Mouse (Mus musculus): Measurements from ENCODE around the gene Tbx2. TPM values are rescaled to one million over a fixed set of nuclear protein-coding genes. Genes with fewer than 3 reads are reported as not detected.

Gene Tbx2
- total and polyA plus RNA-seq, 3 experiments, result 5.5 to 7.5 (median 5.7) TPM

DNA sequence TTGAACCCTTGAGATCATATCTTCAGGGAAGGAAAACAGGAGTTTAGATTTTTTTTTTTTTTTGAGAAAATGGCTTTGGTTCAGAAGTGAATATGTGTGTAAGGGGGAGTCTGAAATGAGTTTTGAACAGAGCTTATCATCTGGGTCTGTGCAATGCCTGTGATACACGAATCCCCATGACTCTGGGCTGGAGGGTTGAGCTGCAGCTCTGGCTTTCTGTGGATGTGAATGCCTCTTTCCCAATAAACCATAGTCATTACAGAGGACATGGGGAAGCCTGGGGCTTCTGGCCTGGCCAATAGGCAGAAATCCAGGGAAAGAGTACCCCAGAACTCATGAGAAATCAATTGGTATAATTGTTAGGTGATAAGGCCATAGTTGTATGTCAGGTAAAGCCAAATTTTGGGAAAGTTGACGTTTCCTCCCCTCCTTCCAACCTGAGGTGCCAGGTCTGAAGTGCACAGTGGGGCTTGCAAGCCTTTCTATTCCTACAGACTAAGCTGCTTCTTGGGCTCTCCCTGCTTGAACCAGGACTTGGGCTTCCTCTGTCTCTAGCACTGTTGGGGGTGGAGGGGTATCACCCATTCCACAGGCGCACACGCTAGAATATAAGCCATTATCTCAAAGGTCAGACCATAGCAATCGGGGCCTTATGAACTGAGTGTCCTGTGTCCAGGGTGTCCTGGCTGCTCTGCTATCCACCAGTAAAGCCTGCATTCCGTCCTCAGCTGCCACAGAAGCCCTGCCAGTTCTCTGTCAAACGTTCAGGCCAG lies 7.1 kb downstream of the Tbx2 start:
- Histone ChIP-seq H3K4me1 (ENCODE audit: control insufficient read depth, insufficient read depth, low read length) (peaks cover 2% of the 10 kb centered on the region), H3K79me2 (replicated peaks; ENCODE audit: control insufficient read depth, insufficient read depth, low read length) (no peaks in the 10 kb centered on the region), H3K9ac (ENCODE audit: low read depth, low read length) (no peak overlapping the region), H3K27ac (peak overlapping the region; percentile 16), H3K4me3 (no peak overlapping the region), H3K27me3 (ENCODE audit: control insufficient read depth, insufficient read depth, low read length) (peaks cover 16% of the 10 kb centered on the region), H3K36me3 (ENCODE audit: control insufficient read depth, insufficient read depth, low read length) (no peaks in the 10 kb centered on the region)
- peak in 1 of 2 experiments; percentile 24 for DNase-seq
- intact Hi-C loops (cut with DNase I), result loop anchor here (5.0 kb wide), 2 partner anchors 322 to 457 kb away; no protein-coding TSS in a partner anchor
- no peak for TF ChIP-seq POLR2A (IDR thresholded peaks at IDR 0.05; ENCODE audit: insufficient read depth, low read depth, low read length)
- TF ChIP-seq EP300 (IDR thresholded peaks at IDR 0.05; ENCODE audit: insufficient read depth, low read depth, low read length), result no peak
- TF ChIP-seq CTCF (IDR thresholded peaks at IDR 0.05), result no peak
- WGBS, result 72% methylated on average over 7 of the region's 7 CpGs

DNA sequence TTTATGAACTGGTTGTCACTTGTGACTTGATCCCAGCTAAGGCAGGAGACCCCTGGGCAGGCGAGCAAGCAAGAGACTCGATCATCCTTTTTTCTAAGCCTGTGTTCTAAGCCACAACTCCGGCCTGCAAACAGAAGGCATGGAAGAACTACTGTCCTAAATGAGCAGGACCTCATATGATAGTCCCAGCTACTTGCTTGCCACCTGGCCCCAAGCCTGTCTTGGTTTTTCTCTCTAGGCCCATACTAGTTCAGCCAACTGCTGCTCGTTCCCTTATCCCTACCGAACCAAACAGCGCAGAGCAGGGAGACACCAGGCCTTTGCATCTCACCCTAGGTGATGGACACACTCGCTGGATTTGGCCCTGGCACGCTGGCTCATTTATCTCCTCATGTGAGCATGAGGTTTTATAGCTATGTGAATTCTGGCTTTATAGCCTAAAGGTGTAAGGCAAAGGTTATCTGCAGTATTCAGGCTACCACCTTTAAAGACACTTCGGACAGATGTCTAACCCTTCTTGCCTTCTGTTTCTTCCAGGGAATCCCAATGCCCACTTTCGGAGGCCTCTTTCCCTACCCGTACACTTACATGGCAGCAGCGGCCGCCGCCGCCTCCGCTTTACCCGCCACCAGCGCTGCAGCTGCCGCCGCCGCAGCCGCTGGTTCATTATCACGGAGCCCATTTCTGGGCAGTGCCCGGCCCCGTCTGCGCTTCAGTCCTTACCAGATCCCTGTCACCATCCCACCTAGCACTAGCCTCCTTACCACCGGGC lies 7.9 kb downstream of the Tbx2 start:
- Histone ChIP-seq H3K27me3 (ENCODE audit: control insufficient read depth, insufficient read depth, low read length) (peaks cover 16% of the 10 kb centered on the region), H3K79me2 (replicated peaks; ENCODE audit: control insufficient read depth, insufficient read depth, low read length) (no peaks in the 10 kb centered on the region), H3K4me3 (no peak overlapping the region), H3K4me1 (ENCODE audit: control insufficient read depth, insufficient read depth, low read length) (peaks cover 2% of the 10 kb centered on the region), H3K27ac (peak overlapping the region; percentile 26), H3K9ac (ENCODE audit: low read depth, low read length) (no peak overlapping the region), H3K36me3 (ENCODE audit: control insufficient read depth, insufficient read depth, low read length) (no peaks in the 10 kb centered on the region)
- WGBS, result 58% methylated on average over 27 of the region's 27 CpGs
- intact Hi-C loops (cut with DNase I), result loop anchor here (5.0 kb wide), 2 partner anchors 323 to 458 kb away; no protein-coding TSS in a partner anchor
- TF ChIP-seq CTCF (IDR thresholded peaks at IDR 0.05) (no peak), POLR2A (IDR thresholded peaks at IDR 0.05; ENCODE audit: insufficient read depth, low read depth, low read length) (no peak), EP300 (IDR thresholded peaks at IDR 0.05; ENCODE audit: insufficient read depth, low read depth, low read length) (no peak)
- DNase-seq, result peak in 1 of 2 experiments; percentile 39

DNA sequence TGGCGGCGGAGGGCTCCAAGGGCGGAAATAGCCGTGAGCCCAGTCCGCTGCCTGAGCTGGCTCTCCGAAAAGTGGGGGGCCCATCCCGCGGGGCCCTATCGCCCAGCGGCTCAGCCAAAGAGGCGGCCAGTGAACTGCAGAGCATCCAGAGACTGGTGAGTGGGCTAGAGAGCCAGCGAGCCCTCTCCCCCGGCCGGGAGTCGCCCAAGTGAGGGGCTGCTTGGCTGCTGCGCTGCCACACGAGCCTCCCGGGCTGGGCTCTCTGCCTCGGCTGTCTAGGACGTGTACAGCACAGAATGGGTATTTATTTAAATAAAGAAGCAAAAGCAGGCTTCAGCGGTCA lies 8.4 kb downstream of the Tbx2 start:
- intact Hi-C loops (cut with DNase I), result loop anchor here (5.0 kb wide), 2 partner anchors 323 to 458 kb away; no protein-coding TSS in a partner anchor
- no peak overlapping the region for H3K4me3 ChIP-seq
- no peak for DNase-seq
- no peak overlapping the region for H3K9ac ChIP-seq (ENCODE audit: low read depth, low read length)
- H3K27ac ChIP-seq, result peak overlapping the region; percentile 26
- H3K79me2 ChIP-seq (replicated peaks; ENCODE audit: control insufficient read depth, insufficient read depth, low read length), result no peaks in the 10 kb centered on the region
- peaks cover 2% of the 10 kb centered on the region for H3K4me1 ChIP-seq (ENCODE audit: control insufficient read depth, insufficient read depth, low read length)
- H3K36me3 ChIP-seq (ENCODE audit: control insufficient read depth, insufficient read depth, low read length), result no peaks in the 10 kb centered on the region
- TF ChIP-seq EP300 (IDR thresholded peaks at IDR 0.05; ENCODE audit: insufficient read depth, low read depth, low read length) (no peak), POLR2A (IDR thresholded peaks at IDR 0.05; ENCODE audit: insufficient read depth, low read depth, low read length) (no peak), CTCF (IDR thresholded peaks at IDR 0.05) (no peak)
- H3K27me3 ChIP-seq (ENCODE audit: control insufficient read depth, insufficient read depth, low read length), result peaks cover 15% of the 10 kb centered on the region
- 42% methylated on average over 21 of the region's 21 CpGs for WGBS

DNA sequence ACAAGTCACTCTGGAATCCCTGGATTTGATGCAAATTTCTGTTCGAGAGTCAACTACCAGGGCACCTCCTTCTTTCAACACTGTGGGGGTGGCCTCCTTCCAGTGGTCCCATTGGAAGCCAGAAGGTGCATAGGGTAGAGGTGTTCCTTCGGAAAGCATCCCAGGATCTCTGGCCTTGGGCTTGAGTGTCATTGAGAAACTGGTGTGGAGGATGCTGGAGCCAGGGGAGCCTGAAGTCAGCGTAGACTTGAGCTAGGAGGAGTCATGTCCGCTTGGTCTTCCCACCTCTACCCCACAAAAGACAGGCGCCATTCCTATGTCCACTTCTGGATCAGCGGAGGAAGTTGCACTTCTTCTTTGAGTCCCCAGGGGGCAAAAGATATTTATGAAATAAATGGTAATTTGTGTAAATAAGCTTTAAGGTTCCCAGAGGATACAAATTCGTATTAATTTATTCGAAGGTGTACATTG lies 8.9 kb downstream of the Tbx2 start:
- no peak for DNase-seq
- Histone ChIP-seq H3K36me3 (ENCODE audit: control insufficient read depth, insufficient read depth, low read length) (no peaks in the 10 kb centered on the region), H3K9ac (ENCODE audit: low read depth, low read length) (no peak overlapping the region), H3K27ac (no peak overlapping the region; the same call in 1 of the 2 replicates), H3K79me2 (replicated peaks; ENCODE audit: control insufficient read depth, insufficient read depth, low read length) (no peaks in the 10 kb centered on the region), H3K27me3 (ENCODE audit: control insufficient read depth, insufficient read depth, low read length) (peaks cover 13% of the 10 kb centered on the region), H3K4me1 (ENCODE audit: control insufficient read depth, insufficient read depth, low read length) (peaks cover 2% of the 10 kb centered on the region), H3K4me3 (peak overlapping the region; percentile 44; the same call in 1 of the 2 replicates)
- intact Hi-C loops (cut with DNase I), result loop anchor here (5.0 kb wide), 2 partner anchors 324 to 459 kb away; no protein-coding TSS in a partner anchor
- WGBS, result 49% methylated on average over 8 of the region's 8 CpGs
- TF ChIP-seq EP300 (IDR thresholded peaks at IDR 0.05; ENCODE audit: insufficient read depth, low read depth, low read length) (no peak), CTCF (IDR thresholded peaks at IDR 0.05) (0 out of 2 replicates have a peak, but pooled peaks have one; percentile 6)

DNA sequence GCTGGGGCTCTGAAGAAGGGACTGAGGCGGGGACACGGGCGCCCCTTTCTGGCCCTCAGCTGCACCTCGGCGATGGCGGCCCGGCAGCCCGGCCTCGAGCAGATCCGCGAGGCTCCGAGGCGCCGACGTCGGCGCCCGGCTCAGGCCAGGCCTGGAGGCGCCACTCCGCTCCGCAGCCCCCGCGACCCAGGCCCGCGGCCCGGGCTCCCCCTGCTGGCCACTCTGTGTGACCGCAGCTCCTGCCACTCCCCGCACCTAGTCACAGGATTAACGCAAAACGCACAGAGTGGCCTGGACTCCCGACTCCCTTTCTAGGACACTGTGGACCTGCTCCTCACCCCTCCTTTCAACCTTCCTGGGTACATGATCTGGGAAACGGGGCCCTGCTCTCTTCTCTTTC lies 9.6 kb downstream of the Tbx2 start:
- DNase-seq, result peak; percentile 80 to 83
- intact Hi-C loops (cut with DNase I), result loop anchor here (5.0 kb wide), 2 partner anchors 325 to 460 kb away; no protein-coding TSS in a partner anchor
- Histone ChIP-seq H3K27me3 (ENCODE audit: control insufficient read depth, insufficient read depth, low read length) (peaks cover 11% of the 10 kb centered on the region), H3K27ac (peak overlapping the region; percentile 51), H3K4me3 (peak overlapping the region; percentile 44), H3K4me1 (ENCODE audit: control insufficient read depth, insufficient read depth, low read length) (peaks cover 3% of the 10 kb centered on the region), H3K79me2 (replicated peaks; ENCODE audit: control insufficient read depth, insufficient read depth, low read length) (no peaks in the 10 kb centered on the region), H3K36me3 (ENCODE audit: control insufficient read depth, insufficient read depth, low read length) (no peaks in the 10 kb centered on the region), H3K9ac (ENCODE audit: low read depth, low read length) (peak overlapping the region; percentile 60)
- TF ChIP-seq CTCF (IDR thresholded peaks at IDR 0.05) (peak; percentile 86), EP300 (IDR thresholded peaks at IDR 0.05; ENCODE audit: insufficient read depth, low read depth, low read length) (no peak), POLR2A (IDR thresholded peaks at IDR 0.05; ENCODE audit: insufficient read depth, low read depth, low read length) (no peak)
- under 1% methylated on average over 32 of the region's 32 CpGs for WGBS

Measured in heart, adult 2 months (tissue).